Mouse (Mus musculus) ES-Bruce4 (cell line): ENCODE data around the gene Hs1bp3.

Source experiments
- CTCF ChIP-seq: IDR thresholded peaks from one replicate; pipeline ENCODE4 v1.8.1; 2011; ENCODE audit warnings: low read depth, low read length
- EP300 ChIP-seq: IDR thresholded peaks from 2 replicates; pipeline ENCODE4 v1.6.1; 2011; ENCODE audit warnings: low read depth, low read length; ENCODE audit not compliant: insufficient read depth
- POLR2A ChIP-seq: IDR thresholded peaks from one replicate; pipeline ENCODE4 v1.8.1; 2011; ENCODE audit warnings: low read length; ENCODE audit not compliant: insufficient read depth

GRCm38 (mm10) chr12:8366688-8367087 is 53.5 kb downstream of the Hs1bp3 start:
- TF ChIP-seq CTCF (no peak), POLR2A (no peak), EP300 (no peak)
